Mouse (Mus musculus) E14TG2a.4 (cell line): ENCODE measurements around the gene Kif16b.

ENCODE experiments used
- CTCF ChIP-seq: conservative IDR thresholded peaks from 2 replicates; pipeline ENCODE4 v1.5.1; 2014; ENCODE audit warnings: low read length
- NANOG ChIP-seq: IDR thresholded peaks from 2 replicates; pipeline ENCODE4 v1.6.1; 2014; ENCODE audit warnings: borderline replicate concordance, low read length, mixed read lengths
- POU5F1 ChIP-seq: IDR thresholded peaks from 2 replicates; pipeline ENCODE4 v1.6.1; 2014; ENCODE audit warnings: low read length, borderline replicate concordance

GRCm38 (mm10) chr2:142611113-142611512 lies 290.2 kb downstream of the Kif16b start:
- TF ChIP-seq CTCF (peak; percentile 43), POU5F1 (no peak), NANOG (no peak)
